Mouse (Mus musculus) cerebellum, adult 11-12 months (tissue): ENCODE results near the gene Wrnip1.

Experiments
- DNase-seq: peaks from one replicate; pipeline ENCODE4 v3.0.0; 2022

Wrnip1 gene

DNA sequence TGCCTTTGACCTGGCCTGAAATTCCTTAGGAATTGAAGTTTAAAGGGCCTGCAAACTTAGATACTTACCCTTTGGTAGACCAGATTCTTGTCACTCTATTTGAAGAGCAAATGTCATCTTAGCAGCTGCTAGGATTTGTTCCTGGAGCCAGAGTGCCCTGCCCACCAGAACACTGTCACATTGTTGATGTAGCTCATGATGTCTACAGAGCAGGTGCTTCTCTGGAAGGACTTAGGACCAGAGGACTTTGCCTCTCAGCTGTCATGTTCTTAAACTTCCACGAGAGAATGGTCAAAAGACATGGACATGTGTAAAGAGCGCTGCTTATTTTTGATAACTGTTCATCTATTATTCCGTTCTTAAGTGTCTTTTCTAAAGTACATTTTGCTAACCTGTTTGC, 17.4 kb downstream of the Wrnip1 start:
- DNase-seq = no peak

DNA sequence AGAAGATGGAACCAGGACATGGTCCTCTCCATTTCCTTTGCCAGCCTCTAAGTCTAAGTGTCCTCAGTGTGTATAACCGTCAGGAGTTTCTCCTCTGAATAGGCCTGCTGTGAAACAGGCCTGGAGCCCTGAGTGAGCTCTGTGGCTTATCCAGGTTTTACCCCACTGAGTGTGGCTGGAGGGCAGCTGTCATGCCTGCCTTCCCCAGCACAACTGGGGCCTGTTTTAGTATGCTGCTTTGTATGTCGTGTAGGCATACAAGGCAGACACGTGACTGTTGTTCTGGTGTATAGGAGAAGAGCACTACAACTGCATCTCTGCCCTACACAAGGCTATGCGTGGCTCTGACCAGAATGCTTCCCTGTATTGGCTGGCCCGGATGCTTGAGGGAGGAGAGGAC, 18.1 kb downstream of the Wrnip1 start:
- DNase-seq = no peak

DNA sequence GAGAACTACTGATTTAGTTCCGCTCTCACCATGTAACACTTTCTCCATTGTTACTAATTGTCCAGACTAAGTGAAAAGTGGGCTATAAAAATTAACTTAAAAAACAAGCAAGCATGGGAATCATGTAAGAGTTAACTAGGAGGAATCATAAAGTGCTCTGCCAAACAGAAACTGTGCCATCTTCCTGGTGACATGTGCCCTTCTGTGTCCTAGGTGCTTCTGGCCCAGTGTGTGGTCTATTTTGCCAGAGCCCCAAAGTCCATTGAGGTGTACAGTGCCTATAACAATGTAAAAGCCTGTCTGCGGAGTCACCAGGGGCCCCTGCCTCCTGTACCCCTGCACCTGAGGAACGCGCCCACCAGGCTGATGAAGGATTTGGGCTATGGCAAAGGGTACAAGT, 19.8 kb downstream of the Wrnip1 start:
- DNase-seq = no peak

DNA sequence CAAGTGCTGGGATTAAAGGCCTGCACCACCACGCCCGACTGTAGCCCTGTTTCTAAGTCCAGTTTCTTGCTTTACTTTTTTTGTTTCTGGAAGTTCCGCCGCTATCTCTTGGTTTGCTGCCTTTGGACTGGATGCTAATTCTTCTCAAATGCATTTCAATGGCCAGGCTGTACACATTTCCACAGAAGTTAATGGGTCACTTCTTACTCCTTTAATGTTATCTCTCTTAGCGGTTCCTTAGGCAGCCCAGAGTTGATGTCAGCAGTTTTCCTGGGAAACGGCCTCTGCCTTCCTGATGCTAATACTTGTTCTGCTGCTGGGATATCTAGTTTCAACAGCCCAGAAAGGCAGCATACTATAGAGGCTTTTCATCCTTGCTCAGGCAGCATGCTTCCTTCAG, 21.3 kb downstream of the Wrnip1 start:
- no peak for DNase-seq

DNA sequence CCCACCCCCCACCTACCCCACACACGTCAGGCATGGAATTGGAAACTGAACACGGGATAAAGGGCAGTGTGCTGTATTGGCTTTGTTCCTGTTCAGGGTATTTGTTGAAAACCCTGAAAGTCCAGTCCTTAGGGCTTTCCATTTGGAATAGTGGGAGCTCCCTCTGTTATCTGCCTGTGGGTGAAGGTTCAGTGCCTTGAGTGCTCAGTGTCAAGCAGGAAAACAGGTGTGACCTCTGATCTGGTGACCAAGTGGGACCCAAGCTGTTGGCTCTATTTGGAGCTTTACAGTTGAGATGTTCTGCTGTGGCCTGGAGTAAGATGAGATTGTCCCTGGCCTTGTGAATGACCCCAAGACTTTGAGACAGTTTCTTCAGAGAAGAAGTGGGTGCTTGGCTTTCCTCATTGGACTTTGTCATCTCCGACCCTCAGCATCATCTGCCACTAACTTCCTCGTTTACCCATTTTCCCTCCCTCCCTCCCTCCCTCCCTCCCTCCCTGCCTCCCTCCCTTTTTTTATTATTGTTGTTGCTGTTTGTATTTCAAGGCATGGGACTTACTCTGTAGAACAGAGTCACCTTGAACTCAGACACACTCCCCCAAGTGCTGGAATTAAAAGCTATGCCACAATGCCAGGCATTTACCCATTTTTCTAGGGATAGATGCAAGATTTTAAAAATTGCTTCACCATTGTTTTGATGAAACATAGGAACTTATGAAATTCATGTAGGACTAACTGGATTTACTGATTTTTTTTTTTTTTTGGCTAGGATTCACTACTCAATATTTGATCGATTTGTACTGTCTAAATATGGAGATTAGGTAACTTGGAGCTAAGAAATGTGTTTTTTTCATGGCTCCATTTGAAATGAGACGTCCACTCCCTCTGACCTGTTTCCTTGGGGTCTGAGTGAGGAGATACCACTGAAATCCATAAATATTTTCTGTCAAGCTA, 22.8 kb downstream of the Wrnip1 start:
- no peak for DNase-seq

DNA sequence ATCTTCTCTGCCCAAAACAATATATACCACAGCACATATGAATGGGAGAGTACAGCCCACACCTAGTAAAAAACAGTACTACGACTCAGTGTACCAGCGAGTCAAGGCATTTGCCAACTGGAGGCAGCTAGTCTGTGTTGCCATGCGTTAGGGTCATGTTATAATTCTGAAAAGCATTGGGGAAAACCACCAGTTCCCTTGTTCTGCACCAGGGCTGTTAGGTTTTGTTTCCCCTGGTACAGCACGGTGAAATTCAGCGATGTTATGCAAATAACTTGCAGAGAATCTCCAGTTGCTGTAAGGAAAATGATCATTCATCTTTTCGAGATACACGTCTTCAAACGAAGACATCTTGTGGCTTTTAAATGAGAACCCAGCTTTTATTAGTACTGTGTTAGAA, 23.7 kb downstream of the Wrnip1 start:
- no peak for DNase-seq

DNA sequence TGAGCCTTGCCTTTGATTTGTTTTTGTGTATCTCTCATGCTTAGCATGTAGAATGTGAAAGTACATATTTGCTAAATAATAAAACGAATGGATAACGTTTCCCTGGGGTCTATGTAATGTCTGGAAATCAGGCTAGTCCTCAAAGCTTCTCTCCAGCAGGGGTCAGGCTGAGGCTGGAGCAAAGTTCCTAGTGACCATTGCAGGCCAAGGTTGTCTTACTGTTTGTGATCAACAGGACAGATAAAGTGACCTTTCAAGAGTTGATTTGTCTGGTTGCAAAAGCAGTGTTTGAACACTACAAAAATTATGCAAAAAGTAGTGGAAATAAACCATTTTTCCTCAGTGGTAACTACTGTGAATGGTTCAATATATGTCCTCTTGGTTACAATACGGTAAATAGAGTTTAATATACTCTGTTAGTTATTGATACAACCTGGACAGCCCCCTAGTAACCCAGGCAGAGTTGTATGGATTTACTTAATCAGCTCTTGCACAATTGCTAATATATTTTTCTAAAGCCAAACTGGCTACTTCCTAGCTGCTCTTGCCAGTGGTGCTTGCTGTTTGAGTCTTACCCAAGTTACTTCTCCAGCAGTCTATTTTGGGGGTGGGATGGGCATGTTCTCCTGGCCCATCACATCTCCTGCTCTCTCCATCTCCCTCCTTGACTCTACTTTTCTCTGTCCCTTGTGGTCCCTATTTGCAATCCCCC, 25.4 kb downstream of the Wrnip1 start:
- DNase-seq = no peak

DNA sequence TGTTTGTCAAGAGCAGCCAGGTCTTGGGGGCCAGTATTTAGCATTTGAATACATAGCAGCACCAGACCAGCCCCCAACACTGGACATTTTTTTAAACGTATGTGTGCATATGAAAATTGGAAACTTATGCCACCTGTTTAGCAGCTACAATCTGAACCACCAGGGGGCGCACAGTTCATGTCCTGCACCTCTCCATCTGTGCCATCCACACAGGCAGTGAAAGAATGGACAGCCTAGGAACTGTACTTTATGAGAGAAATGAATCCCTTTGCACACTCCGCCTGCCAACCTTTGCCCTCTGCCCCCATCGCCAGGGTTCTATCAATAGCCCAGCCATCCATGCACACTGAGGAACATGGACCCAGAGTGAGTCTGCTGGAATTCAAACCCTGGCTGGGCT, 26.1 kb downstream of the Wrnip1 start:
- peak; percentile 21 for DNase-seq

DNA sequence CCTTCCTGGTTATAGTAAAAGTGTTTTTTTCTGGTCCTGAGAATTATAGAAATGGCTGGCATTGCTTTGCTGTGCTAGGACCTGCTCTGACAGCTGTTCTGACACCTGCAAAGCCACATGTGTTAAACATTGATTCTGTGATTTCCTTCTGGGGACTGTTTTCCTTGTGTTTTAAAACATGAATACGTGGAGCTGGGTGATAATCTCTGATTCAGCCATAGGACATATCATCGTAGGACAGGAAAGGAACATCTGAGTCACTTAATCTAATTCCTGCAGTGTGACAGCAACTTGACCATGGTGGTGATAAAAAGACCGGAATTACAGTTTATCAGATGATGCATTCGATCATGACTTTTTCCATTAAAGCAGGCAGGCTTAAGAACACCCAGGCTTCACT, 27.0 kb downstream of the Wrnip1 start:
- DNase-seq = no peak

DNA sequence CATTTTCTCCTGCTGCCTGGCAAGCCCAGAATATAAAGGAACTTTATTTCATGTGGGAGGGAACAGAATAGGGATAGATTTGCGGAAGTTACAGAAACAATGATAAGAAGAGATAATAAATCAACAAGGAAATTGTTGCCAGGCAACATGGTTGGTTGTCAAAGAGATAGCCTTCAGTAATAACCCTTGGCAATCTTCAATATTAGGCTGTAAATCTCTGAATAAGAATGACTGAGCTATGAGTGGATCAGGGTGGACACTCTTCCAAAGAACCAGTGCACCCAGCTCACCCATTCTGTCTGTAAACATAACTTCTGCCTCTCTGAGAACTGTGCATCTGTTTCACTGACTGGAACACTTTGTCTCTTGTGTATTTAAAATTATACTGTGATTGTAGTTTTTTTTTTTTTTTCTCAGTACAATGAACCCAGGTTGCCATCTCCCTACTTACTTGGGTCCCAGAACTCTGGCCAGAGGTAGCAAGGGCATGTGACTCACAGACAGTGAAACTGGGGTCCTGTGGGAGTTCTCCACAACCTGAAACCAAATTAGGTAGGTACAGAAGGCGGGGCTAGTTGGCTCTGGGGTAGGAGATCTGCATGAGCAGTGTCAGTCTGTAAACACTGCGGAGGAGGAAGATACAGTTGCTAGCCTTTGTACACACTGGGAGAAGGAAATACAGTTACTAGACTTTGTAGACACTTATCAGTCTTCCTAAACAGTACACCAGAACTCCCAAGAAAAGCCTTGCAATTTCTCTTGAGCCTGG, 29.9 kb downstream of the Wrnip1 start:
- DNase-seq = no peak

DNA sequence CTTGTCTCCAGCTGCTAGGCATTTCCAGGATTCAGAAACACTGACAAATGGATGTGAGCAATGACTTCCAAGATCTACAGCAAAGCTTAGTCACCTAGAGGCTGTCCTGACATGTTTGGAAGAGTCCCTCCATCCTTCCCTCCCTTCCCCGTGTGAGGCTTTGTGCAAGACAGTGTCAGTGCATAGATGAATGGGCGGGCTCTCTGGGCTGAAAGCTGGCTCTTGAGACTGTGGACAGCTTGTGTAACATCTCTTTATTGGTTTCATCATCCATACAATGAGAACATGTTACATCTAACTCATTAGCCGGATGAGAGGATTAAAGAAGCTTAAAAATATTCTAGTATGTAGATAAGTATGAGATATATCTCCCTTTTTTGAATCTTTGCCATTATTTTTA, 30.9 kb downstream of the Wrnip1 start:
- no peak for DNase-seq

DNA sequence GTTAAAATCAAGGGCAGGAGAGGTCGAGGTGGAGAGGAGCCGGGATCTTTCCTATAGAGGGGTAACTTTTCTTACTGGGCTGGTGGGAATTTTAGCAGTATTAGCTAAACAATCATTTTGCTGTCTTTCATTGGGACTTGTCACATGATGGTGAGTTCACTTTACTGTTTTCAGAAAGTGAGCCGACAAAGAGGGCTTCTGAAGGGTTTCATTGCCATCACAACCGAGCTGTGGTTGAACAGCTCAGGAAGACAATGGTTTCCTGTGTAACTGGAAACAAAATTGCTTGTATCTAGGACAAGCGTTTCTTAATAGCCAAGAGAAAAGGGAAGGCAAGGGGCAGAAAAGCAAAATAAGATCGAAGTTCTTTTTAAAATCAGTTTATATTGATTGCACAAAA, 31.4 kb downstream of the Wrnip1 start:
- no peak for DNase-seq

DNA sequence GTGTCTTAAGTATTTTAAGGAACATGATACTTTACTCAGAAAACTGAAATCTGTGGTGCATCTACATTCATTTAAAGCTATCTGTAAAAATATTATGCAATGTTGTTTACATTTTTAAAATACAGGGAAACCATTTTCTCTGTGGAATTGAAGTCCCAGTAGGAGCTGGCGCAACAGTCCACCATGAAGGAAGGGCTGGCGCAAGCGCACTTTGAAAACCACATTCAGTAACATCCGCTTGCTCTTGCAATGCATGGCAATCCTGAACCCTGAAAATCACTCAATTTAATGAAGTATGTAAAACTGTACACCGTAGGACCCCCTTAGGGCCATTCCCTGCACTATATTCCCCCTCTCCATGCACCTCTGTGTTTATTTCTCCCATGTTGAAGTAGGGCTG, 32.7 kb downstream of the Wrnip1 start:
- no peak for DNase-seq

DNA sequence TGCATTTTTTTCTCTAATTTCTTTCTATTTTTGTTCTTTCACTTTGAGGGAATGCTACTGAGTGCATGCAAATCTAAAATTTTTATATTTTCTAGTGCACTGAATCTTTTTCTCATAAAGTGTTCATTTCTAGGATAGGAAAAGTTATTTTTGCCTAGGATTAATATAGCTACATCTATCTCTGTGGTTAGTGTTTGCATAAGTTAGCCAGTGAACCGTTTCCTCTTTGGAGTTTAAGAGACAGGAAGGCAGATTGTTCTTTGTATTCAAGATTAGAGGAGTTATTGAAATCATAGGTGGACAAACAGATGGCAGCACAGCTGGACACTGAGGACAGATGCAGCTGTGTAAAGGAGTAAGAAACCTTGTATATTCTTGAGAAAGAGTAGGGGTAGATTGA, 37.5 kb downstream of the Wrnip1 start:
- DNase-seq = no peak

DNA sequence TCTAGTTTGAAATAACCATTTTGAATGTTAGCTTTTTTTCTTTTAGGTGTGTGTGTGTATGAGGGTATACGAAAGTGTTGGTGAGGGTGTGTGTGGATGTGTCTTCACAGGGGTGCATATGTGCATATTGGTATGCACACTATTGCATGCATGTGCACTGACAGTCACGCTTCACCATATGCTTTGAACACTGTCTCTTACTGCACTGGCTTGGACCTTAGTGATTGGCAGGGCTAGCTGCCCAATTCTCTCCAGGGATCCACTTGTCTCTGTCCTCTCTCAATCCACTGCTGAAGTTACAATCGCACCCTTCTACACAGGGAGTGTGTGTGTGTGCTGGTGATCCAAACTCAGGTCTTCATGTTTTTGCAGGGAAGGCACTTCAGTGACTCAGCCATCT, 39.5 kb downstream of the Wrnip1 start:
- DNase-seq = no peak

DNA sequence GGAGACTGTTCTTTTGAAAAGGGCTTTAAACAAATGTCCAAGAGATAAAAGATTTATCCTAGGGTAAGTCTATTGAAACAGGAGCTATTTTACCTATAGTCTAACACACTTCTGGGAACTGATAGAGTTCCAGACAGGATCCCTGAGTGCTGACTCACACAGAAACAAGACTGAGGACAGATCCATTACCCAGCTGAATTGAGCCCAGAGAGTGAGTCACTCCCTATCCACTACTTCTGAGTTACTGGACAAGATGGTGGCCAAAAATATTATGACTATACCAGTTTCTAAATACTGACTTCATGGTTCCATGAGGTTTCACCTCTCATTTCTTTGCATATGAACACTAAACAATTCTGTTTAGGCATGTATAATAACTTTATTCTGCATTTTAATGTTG, 44.4 kb downstream of the Wrnip1 start:
- no peak for DNase-seq

DNA sequence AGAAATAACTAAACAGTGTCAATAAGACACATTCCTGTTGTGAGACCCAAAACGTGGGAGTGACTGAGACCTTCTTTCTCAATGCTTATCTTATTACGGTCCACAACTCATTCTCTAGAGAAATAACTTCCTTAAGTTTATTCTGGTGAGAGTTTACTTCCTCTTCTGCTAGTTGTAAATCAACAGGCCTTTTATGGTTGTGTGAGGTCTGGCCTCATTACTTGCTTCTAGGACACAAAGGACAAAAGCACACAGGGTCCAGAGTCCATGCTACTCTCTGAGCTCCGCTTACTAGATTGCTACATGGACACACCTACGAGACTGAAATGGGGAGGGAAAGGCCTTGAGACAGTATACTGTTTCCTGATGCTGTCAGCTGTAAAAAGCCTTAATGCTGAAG, 47.3 kb downstream of the Wrnip1 start:
- DNase-seq = no peak

DNA sequence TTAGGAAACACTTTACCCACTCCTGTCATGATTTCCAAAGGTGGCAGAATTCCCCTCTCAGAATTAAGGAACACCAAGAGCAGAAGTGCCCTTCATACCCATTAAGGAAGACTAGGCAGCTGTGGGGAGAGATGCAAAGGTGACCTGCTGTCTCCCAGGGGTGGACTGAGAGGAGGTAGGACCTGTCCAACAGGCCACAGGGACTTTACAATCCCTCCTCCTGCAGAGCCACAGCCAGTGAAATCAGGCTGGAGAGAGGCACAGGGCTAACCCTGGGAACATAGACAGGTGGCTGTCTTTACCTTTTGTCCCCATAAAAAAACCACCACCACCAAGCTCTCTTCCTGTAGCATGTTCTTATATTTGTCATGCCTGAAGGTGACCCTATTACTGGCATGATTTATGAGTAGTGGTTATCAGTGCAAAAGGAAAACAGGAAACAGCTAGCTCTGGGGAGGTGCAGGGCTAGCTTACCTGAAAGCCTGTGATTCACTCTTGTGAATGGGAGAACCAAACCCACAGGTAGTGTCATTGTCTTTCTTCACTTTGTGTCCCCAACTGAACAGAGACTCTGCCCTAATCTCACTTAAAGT, 47.8 kb downstream of the Wrnip1 start:
- no peak for DNase-seq

DNA sequence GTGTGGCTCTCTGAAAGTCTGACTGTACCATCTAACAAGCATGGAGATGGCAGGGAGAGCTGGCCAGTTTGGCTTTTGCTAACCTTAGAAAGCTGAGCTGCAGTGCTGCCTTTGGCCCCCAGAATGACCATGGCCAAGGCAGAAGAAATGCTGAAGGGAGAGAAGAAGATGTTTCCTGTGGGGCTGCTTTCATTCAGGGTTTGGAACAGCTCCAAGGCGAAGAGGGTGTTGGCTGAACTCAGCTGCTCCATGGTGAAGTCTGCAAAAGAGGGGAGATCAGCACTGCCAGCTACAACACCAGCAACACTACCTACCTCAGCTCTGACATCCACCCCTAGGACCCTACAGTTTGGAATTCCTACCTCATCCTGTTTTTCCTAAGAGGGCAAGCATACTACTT, 48.3 kb downstream of the Wrnip1 start:
- DNase-seq = no peak

DNA sequence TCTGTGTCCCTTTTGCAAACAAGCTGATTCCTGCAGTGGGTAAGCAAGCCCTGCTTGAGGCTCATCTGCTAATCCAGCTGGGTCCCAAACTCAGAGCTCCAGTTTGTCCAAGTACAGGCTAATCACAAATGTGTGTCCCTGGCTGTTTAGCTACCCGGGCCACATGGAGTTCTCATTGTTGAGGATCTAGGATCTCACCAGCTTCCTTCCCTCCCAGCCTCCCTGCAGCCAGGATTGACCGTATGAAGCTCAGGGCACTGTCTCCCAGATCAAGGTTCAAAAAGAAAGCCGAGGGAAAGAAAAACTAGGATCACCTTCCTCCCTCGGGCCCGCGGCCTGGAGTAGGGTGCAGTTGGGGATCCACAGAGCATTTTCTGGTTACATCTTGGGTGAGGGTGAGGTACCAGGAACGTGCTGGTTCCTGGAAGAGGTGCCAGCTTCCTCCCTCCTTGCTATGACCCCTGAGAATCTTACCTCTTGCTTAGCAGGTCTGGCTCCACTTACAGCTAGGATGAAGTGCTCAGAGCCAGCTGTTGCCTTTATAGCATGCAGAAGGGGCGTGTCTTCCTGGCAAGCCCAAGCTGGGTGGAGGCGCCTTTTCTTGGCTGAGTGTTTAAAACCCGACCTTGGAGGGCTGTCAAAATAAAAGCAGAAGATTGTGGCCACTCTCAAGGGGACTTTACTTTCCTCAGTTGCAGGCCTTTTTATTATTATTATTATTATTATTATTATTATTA, 49.0 kb downstream of the Wrnip1 start, which contains the start of gene Serpinb1a:
Gene Serpinb1a (minus strand): TSS at position 518 of the 737 bp plus-strand sequence.
- DNase-seq = no peak

DNA sequence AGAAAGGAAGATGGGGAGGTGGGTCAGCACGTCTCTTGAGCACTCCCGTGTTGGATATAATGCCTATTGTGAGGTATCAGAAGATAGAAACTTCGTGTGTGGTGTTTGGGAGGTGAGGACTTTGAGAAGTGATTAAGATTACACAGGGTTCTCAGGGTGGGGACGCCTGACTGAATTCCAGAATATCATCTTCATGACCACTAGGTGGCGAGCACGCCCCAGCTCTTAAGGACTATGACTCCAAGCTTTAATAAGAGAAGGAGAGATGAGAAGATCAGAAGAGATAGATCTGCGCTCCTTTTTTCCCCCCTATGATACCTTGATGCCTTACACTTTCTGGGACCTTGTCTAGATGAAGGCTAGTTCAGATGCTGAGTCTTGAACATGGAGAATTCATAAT, 50.1 kb downstream of the Wrnip1 start:
- DNase-seq = no peak

DNA sequence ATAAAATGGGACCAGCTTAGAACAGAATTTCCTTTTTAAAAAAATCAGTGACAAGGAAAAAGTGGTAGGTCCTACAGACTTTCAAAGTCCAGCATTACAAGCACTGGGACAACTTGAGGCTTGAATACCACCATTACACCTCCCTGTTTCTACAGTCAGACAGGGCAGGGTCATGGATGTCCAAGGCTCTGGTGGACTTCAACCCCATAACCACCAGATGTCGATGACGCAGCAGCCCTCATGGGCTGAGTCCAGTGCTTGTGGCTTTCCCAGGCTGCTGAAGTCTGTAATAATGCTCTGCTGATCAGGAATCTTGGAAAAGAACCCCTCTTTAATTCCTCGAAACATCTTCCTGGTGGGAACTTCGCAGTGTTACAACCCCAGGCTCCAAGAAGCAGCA, 50.7 kb downstream of the Wrnip1 start:
- no peak for DNase-seq
